Mouse (Mus musculus): ENCODE results near the gene Apobec3. TPM values are rescaled to one million over a fixed set of nuclear protein-coding genes. Genes with fewer than 3 reads are reported as not detected.

The Apobec3 gene
- polyA plus RNA-seq, 1 experiment = 179 TPM

DNA sequence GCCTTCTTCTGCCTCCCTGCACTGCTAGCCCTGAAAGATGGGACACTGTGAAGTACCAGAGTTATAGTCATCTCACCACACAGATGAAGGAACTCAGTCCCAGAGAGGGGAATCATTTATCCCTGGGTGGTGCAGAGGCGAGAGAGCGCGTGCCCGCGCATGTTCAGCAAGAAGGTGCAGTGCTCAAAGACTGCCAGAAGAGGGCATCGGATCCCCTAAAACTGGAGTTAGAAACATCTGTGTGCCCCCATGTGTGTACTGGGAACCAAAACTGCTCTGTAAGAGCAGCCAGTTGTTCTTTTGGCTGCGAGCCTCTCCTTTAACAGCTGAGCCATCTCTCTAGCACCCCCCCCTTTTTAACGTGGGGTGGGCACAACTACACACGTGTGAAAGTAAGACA lies 55.3 kb downstream of the Apobec3 start:
- Histone ChIP-seq H3K4me1 (ENCODE audit: control insufficient read depth, insufficient read depth, low read length) (peaks cover 5% of the 10 kb centered on the region; the same call in 1 of the 2 replicates), H3K27ac (ENCODE audit: insufficient read depth, low read depth, low read length) (no peak overlapping the region), H3K4me3 (ENCODE audit: insufficient read depth, low read length) (no peak overlapping the region)
- TF ChIP-seq CTCF (IDR thresholded peaks at IDR 0.05; ENCODE audit: low read depth, low read length) (peak; percentile 40), POLR2A (IDR thresholded peaks at IDR 0.05; ENCODE audit: borderline replicate concordance, low read depth, low read length) (no peak)

DNA sequence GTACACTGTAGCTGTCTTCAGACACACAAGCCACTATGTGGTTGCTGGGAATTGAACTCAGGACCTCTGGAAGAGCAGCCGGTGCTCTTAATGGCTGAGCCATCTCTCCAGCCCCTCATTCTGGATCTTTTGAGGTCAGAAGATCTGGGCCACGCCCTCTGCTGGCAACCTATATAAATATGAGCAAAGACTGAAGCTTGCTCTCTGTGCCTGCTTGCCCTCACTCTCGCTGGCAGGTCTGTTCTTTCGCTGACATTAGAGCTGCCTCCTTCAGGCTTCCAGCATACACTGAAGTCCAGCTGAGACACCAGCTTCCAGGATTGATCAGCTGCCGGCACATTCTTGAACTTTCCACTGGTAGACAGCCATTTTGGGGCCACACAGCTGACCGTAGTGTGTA lies 56.2 kb downstream of the Apobec3 start:
- TF ChIP-seq CTCF (IDR thresholded peaks at IDR 0.05; ENCODE audit: low read depth, low read length) = no peak
- no peak for TF ChIP-seq POLR2A (IDR thresholded peaks at IDR 0.05; ENCODE audit: borderline replicate concordance, low read depth, low read length)
- no peak overlapping the region for H3K4me3 ChIP-seq (ENCODE audit: insufficient read depth, low read length)
- H3K4me1 ChIP-seq (ENCODE audit: control insufficient read depth, insufficient read depth, low read length) = peaks cover 5% of the 10 kb centered on the region; the same call in 1 of the 2 replicates
- H3K27ac ChIP-seq (ENCODE audit: insufficient read depth, low read depth, low read length) = no peak overlapping the region

DNA sequence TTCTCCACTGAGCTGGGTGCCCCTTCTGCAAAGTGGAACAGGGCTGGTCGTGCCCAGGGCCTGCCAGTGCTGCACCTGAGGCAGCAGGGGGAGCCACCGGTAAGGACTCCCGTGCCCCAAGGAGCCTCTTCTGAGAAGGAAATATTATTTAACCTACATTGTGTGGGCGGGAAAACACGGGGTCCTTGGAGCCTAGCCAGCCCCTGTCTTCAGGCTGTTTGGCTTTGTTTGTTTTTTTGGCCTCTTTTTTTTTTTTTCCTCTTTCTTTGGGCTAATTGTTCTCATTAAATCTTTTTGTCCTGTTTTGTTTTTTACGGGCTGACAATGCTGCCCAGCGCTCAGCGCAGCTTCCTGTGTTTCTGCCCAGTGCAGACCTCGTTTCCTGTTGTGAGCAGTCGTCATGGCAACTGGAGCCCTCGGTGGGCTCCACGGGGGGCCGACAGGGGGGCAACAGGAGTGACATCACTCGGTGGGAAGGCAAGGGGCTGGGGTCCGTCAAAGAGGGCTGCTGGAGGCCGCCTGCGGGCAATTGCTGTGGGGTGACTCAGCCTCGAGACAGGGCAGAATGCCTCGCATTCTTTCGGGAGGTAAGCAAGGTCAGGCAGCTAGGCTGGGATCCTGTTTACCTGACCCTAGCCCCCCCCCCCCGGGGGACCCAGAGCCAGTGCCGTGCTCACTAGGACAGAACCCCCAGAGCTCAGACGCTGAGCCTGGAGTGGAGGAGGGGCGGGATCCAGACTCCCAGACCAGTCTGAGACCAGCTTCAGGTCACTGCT lies 59.0 kb downstream of the Apobec3 start:
- peak overlapping the region; percentile 45 for H3K4me3 ChIP-seq (ENCODE audit: insufficient read depth, low read length)
- TF ChIP-seq CTCF (IDR thresholded peaks at IDR 0.05; ENCODE audit: low read depth, low read length) (no peak), POLR2A (IDR thresholded peaks at IDR 0.05; ENCODE audit: borderline replicate concordance, low read depth, low read length) (no peak)
- no peak overlapping the region for H3K27ac ChIP-seq (ENCODE audit: insufficient read depth, low read depth, low read length)
- H3K4me1 ChIP-seq (ENCODE audit: control insufficient read depth, insufficient read depth, low read length) = peaks cover 5% of the 10 kb centered on the region; the same call in 1 of the 2 replicates

DNA sequence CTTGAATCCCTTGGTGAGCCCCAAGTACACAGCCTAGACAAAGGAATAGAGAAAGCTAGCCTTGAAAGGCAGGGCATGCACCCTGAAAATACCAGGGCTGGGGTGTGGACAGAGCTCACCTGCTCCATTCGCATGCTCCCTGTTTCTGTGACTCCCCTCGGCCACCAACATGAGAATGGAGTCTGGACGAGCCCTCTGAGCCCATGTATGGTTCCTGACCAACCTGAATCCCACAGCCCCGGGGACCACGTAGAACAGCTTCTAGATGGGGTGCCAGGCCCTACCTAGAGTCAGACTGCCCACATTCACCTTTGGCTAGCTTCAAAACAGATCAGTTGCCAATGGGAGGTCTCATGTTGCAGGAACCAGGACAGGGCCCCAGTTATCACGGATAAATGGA lies 59.8 kb downstream of the Apobec3 start:
- Histone ChIP-seq H3K4me1 (ENCODE audit: control insufficient read depth, insufficient read depth, low read length) (peaks cover 5% of the 10 kb centered on the region; the same call in 1 of the 2 replicates), H3K27ac (ENCODE audit: insufficient read depth, low read depth, low read length) (no peak overlapping the region), H3K4me3 (ENCODE audit: insufficient read depth, low read length) (no peak overlapping the region)
- TF ChIP-seq CTCF (IDR thresholded peaks at IDR 0.05; ENCODE audit: low read depth, low read length) (no peak), POLR2A (IDR thresholded peaks at IDR 0.05; ENCODE audit: borderline replicate concordance, low read depth, low read length) (no peak)

DNA sequence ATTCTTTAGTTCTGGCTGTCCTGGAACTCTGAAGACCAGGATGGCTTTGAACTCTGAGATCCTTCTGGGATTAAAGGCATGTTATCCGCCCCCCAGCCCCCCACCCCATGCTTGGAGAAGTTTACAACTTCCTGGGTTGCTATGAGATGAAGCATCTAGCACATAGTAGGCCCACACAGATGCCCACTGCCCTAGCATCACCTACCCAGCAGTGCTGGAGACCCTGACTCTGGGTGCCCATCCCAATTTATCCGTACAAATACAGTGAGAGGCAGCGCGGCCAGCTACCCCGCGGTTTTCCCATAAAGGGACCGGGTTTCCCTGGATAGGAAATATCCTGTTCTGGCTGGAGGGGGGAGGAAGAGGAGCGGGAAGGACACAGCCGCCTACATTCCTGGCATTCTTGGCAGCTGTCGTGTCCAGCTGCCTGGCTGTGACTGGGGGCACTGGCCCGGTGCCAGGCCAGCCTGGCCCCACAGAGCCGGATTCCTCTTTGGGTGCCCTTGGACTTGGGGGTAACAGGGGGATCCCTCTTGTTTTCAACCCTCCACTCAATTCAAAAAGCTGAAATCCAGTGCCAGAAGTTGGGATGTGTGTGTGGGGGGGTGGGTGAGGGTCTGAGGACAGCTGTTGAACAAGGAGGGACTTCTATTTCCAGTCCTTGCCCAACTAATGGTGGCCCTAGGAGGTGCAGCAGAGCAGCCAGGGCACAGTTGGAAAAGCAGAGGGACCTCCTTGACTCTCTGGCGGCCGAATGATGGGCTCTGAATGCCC lies 60.5 kb downstream of the Apobec3 start:
- H3K27ac ChIP-seq (ENCODE audit: insufficient read depth, low read depth, low read length) = no peak overlapping the region
- peaks cover 5% of the 10 kb centered on the region; the same call in 1 of the 2 replicates for H3K4me1 ChIP-seq (ENCODE audit: control insufficient read depth, insufficient read depth, low read length)
- no peak overlapping the region for H3K4me3 ChIP-seq (ENCODE audit: insufficient read depth, low read length)
- TF ChIP-seq POLR2A (IDR thresholded peaks at IDR 0.05; ENCODE audit: borderline replicate concordance, low read depth, low read length) (no peak), CTCF (IDR thresholded peaks at IDR 0.05; ENCODE audit: low read depth, low read length) (no peak)

DNA sequence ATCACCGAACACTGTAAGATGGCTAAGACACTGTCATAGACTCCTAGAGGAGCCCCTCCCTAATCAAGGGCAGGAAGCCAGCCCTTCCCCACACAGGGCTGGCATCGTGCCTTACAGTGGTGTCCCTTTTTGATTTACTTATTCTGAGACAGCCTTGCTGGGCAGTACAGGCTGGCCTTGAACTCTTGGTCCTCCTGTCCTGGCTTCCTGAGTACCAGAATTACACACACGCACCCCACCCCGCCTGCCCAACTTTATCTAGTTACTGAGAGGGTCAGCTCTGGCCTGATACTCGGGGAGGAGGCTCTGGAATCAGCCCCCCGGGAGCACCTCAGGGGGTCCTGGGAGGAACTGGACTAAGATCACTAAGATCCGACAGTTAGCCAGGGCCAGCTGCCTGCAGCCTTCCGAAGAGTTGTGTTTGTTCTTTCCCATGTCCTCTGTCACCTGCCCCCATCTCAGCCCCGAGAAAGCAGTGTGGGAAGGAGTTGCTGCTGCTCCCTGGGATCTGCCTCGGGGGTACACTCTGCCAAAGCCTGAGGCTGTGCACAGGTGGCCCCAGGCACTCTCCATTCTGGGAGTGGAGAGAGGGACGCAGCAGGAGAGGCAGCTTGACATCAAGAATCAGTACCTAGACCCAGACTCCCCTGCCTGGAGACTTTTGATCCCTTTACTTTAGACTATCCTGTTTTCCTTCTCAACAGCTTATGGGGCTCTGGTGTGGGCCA lies 61.2 kb downstream of the Apobec3 start:
- Histone ChIP-seq H3K4me3 (ENCODE audit: insufficient read depth, low read length) (no peak overlapping the region), H3K4me1 (ENCODE audit: control insufficient read depth, insufficient read depth, low read length) (peaks cover 5% of the 10 kb centered on the region; the same call in 1 of the 2 replicates), H3K27ac (ENCODE audit: insufficient read depth, low read depth, low read length) (no peak overlapping the region)
- TF ChIP-seq POLR2A (IDR thresholded peaks at IDR 0.05; ENCODE audit: borderline replicate concordance, low read depth, low read length) (no peak), CTCF (IDR thresholded peaks at IDR 0.05; ENCODE audit: low read depth, low read length) (no peak)

DNA sequence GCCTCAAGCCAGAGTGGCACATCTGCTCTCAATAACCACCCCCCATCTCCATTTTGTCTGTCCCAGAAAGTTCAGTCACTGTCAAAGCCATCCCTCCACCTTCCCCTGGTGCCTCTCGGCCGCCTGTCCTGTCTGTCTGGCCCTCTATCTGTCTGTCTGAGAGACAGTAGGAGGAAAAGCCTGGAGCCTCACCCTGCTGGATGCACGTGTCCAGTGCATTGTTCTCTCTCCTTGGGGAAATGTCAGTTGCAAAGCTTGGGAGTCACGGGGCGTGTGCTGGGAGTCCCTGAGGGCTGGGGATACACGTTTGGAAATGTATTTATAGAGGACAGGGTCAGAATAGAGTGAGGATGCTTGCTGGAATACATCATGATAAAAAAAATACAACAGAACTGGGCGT lies 62.0 kb downstream of the Apobec3 start:
- Histone ChIP-seq H3K27ac (ENCODE audit: insufficient read depth, low read depth, low read length) (no peak overlapping the region), H3K4me3 (ENCODE audit: insufficient read depth, low read length) (no peak overlapping the region), H3K4me1 (ENCODE audit: control insufficient read depth, insufficient read depth, low read length) (peaks cover 6% of the 10 kb centered on the region)
- TF ChIP-seq CTCF (IDR thresholded peaks at IDR 0.05; ENCODE audit: low read depth, low read length) = no peak
- TF ChIP-seq POLR2A (IDR thresholded peaks at IDR 0.05; ENCODE audit: borderline replicate concordance, low read depth, low read length) = no peak

DNA sequence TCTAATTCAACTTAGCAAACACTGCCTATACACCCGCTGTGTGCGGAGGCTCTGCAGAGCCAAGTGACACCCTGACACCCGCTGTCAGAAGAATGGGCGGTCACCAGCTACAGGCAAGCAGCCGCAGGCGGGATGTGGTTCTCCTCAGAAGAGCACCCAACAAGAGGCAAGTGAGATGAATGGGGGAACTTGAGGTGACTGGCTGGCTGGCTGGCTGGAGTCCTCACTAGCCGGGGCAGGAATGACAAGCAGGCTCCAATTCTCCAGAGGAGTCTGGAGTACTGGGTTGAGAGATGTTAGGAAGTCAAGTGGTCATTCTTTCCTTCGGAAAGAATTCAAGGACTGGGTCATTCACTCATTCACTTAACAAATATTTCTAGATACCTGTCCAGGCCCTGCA lies 65.1 kb downstream of the Apobec3 start:
- Histone ChIP-seq H3K27ac (ENCODE audit: insufficient read depth, low read depth, low read length) (no peak overlapping the region), H3K4me1 (ENCODE audit: control insufficient read depth, insufficient read depth, low read length) (peaks cover 4% of the 10 kb centered on the region; the same call in 1 of the 2 replicates), H3K4me3 (ENCODE audit: insufficient read depth, low read length) (no peak overlapping the region)
- TF ChIP-seq POLR2A (IDR thresholded peaks at IDR 0.05; ENCODE audit: borderline replicate concordance, low read depth, low read length) (no peak), CTCF (IDR thresholded peaks at IDR 0.05; ENCODE audit: low read depth, low read length) (no peak)

DNA sequence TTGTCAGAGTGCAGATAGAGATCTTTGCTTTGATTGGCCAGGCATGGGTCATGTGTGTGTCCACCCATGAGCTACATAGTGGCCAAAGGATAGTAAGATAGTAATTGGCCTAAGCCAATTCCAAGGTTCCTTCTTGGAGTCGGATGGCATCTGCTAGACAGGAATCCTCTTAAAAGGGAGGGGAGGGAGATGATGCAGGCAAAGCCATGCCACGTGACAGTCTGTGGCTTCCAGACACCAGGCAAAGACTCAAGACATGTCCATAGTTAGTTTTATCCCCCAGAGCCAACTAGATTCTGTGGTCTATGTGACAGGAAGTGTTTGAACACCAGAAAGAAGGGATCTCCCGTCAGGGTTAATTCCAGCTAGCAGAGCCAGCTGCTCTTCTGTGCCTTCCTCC lies 67.0 kb downstream of the Apobec3 start:
- Histone ChIP-seq H3K27ac (ENCODE audit: insufficient read depth, low read depth, low read length) (no peak overlapping the region), H3K4me1 (ENCODE audit: control insufficient read depth, insufficient read depth, low read length) (peaks cover 4% of the 10 kb centered on the region; the same call in 1 of the 2 replicates), H3K4me3 (ENCODE audit: insufficient read depth, low read length) (no peak overlapping the region)
- TF ChIP-seq CTCF (IDR thresholded peaks at IDR 0.05; ENCODE audit: low read depth, low read length) (no peak), POLR2A (IDR thresholded peaks at IDR 0.05; ENCODE audit: borderline replicate concordance, low read depth, low read length) (no peak)

All from bone marrow macrophage, adult 2 months (primary cell).